Mouse (Mus musculus) ES-E14 (cell line): ENCODE measurements around the gene Dedd2.

Source experiments
- CHD2 ChIP-seq: IDR thresholded peaks from 2 replicates; pipeline ENCODE4 v1.6.1; 2014; ENCODE audit warnings: mild to moderate bottlenecking, low read depth, low read length, inconsistent platforms
- HCFC1 ChIP-seq: IDR thresholded peaks from 2 replicates; pipeline ENCODE4 v1.6.1; 2012; ENCODE audit warnings: low read length, inconsistent platforms, borderline replicate concordance; ENCODE audit not compliant: insufficient read depth
- ZC3H11A ChIP-seq: IDR thresholded peaks from 2 replicates; pipeline ENCODE4 v1.6.1; 2012; ENCODE audit warnings: low read depth, mild to moderate bottlenecking, inconsistent platforms, low read length, borderline replicate concordance
- ZNF384 ChIP-seq: IDR thresholded peaks from 2 replicates; pipeline ENCODE4 v1.6.1; 2012; ENCODE audit warnings: low read depth, low read length, inconsistent platforms

- TF ChIP-seq HCFC1 (no peak), ZNF384 (no peak), CHD2 (no peak), ZC3H11A (no peak)
These were observed 12.6 kb upstream of the Dedd2 start for GRCm38 (mm10) chr7:25233061-25233460.
